Mouse (Mus musculus) ES-E14 (cell line): ENCODE measurements around the gene Gm6020.

Experiments used
- CHD2 ChIP-seq: IDR thresholded peaks from 2 replicates; pipeline ENCODE4 v1.6.1; 2014; ENCODE audit warnings: mild to moderate bottlenecking, low read depth, low read length, inconsistent platforms
- HCFC1 ChIP-seq: IDR thresholded peaks from 2 replicates; pipeline ENCODE4 v1.6.1; 2012; ENCODE audit warnings: low read length, inconsistent platforms, borderline replicate concordance; ENCODE audit not compliant: insufficient read depth
- ZNF384 ChIP-seq: IDR thresholded peaks from 2 replicates; pipeline ENCODE4 v1.6.1; 2012; ENCODE audit warnings: low read depth, low read length, inconsistent platforms

DNA sequence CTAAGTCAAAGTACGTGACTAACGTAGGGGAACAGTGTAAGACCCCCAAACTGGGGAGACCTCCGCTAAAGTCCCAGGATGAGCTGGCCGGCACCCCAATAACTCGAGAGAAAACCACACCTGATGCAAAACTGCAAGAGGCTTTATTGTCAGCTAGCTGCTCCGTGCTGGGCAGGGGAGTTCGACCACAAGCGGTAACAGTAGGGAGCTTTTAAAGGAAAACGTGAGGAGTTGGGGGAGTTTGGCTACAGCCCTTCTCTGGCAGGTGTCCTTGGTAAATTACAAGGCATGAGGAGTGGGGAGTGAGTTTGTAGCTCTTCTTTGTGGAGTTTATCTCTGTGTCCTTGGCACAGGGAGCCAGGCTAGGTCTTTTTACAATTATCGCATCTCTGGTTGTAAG is 16.1 kb downstream of the Gm6020 start:
- TF ChIP-seq ZNF384 (no peak), HCFC1 (no peak), CHD2 (no peak)
